Mouse (Mus musculus): ENCODE results near the gene Fam43a. TPM values are rescaled to one million over a fixed set of nuclear protein-coding genes. Genes with fewer than 3 reads are reported as not detected.

Gene Fam43a
- polyA plus RNA-seq, 1 experiment = 0.46 TPM

GRCm38 (mm10) chr16:30604061-30604806 lies 4.7 kb downstream of the Fam43a start:
- Histone ChIP-seq H3K27me3 (ENCODE audit: control insufficient read depth, insufficient read depth, insufficient read length) (peaks cover 23% of the 10 kb centered on the region), H3ac (ENCODE audit: control insufficient read depth, insufficient read length, low read depth) (no peak overlapping the region), H3K36me3 (ENCODE audit: control insufficient read depth, insufficient read depth) (no peaks in the 10 kb centered on the region), H3K79me3 (ENCODE audit: low read depth) (no peaks in the 10 kb centered on the region), H3K79me2 (ENCODE audit: control insufficient read depth, insufficient read depth) (no peaks in the 10 kb centered on the region), H3K4me3 (ENCODE audit: insufficient read depth, poor library complexity, severe bottlenecking) (no peak overlapping the region)
- TF ChIP-seq MYOG (IDR thresholded peaks at IDR 0.05; ENCODE audit: control insufficient read depth, extremely low read depth, insufficient read length) = no peak
- TF ChIP-seq USF1 (IDR thresholded peaks at IDR 0.05; ENCODE audit: low read depth) = no peak
- no peak for TF ChIP-seq FOSL1 (IDR thresholded peaks at IDR 0.05; ENCODE audit: insufficient read depth, low read length, poor library complexity, severe bottlenecking)
- no peak for TF ChIP-seq CTCF (IDR thresholded peaks at IDR 0.05; ENCODE audit: control insufficient read depth, insufficient read depth, insufficient read length)
- TF ChIP-seq MAX (IDR thresholded peaks at IDR 0.05) = no peak
- TF ChIP-seq MYOD1 (IDR thresholded peaks at IDR 0.05; ENCODE audit: control insufficient read depth, insufficient read length, low read depth) = no peak

- Histone ChIP-seq H3K4me3 (ENCODE audit: insufficient read depth, poor library complexity, severe bottlenecking) (no peak overlapping the region), H3K79me3 (ENCODE audit: low read depth) (no peaks in the 10 kb centered on the region), H3K36me3 (ENCODE audit: control insufficient read depth, insufficient read depth) (no peaks in the 10 kb centered on the region), H3K79me2 (ENCODE audit: control insufficient read depth, insufficient read depth) (no peaks in the 10 kb centered on the region), H3ac (ENCODE audit: control insufficient read depth, insufficient read length, low read depth) (no peak overlapping the region), H3K27me3 (ENCODE audit: control insufficient read depth, insufficient read depth, insufficient read length) (peaks cover 23% of the 10 kb centered on the region)
- TF ChIP-seq FOSL1 (IDR thresholded peaks at IDR 0.05; ENCODE audit: insufficient read depth, low read length, poor library complexity, severe bottlenecking) (no peak), MYOD1 (IDR thresholded peaks at IDR 0.05; ENCODE audit: control insufficient read depth, insufficient read length, low read depth) (no peak), USF1 (IDR thresholded peaks at IDR 0.05; ENCODE audit: low read depth) (no peak), MAX (IDR thresholded peaks at IDR 0.05) (no peak), CTCF (IDR thresholded peaks at IDR 0.05; ENCODE audit: control insufficient read depth, insufficient read depth, insufficient read length) (no peak), CEBPB (IDR thresholded peaks at IDR 0.05; ENCODE audit: low read depth) (no peak), MYOG (IDR thresholded peaks at IDR 0.05; ENCODE audit: control insufficient read depth, extremely low read depth, insufficient read length) (no peak)
Observed at GRCm38 (mm10) chr16:30604807-30605137, 5.2 kb downstream of the Fam43a start.

GRCm38 (mm10) chr16:30605528-30605927 lies 6.0 kb downstream of the Fam43a start:
- Histone ChIP-seq H3K79me3 (ENCODE audit: low read depth) (no peaks in the 10 kb centered on the region), H3K36me3 (ENCODE audit: control insufficient read depth, insufficient read depth) (no peaks in the 10 kb centered on the region), H3K79me2 (ENCODE audit: control insufficient read depth, insufficient read depth) (no peaks in the 10 kb centered on the region), H3K27me3 (ENCODE audit: control insufficient read depth, insufficient read depth, insufficient read length) (peaks cover 22% of the 10 kb centered on the region), H3ac (ENCODE audit: control insufficient read depth, insufficient read length, low read depth) (no peak overlapping the region), H3K4me3 (ENCODE audit: insufficient read depth, poor library complexity, severe bottlenecking) (no peak overlapping the region)
- no peak for TF ChIP-seq USF1 (IDR thresholded peaks at IDR 0.05; ENCODE audit: low read depth)
- no peak for TF ChIP-seq MYOD1 (IDR thresholded peaks at IDR 0.05; ENCODE audit: control insufficient read depth, insufficient read length, low read depth)
- TF ChIP-seq CTCF (IDR thresholded peaks at IDR 0.05; ENCODE audit: control insufficient read depth, insufficient read depth, insufficient read length) = no peak
- no peak for TF ChIP-seq MAX (IDR thresholded peaks at IDR 0.05)
- no peak for TF ChIP-seq MYOG (IDR thresholded peaks at IDR 0.05; ENCODE audit: control insufficient read depth, extremely low read depth, insufficient read length)
- TF ChIP-seq CEBPB (IDR thresholded peaks at IDR 0.05; ENCODE audit: low read depth) = no peak
- TF ChIP-seq FOSL1 (IDR thresholded peaks at IDR 0.05; ENCODE audit: insufficient read depth, low read length, poor library complexity, severe bottlenecking) = no peak

GRCm38 (mm10) chr16:30607868-30608267 lies 8.3 kb downstream of the Fam43a start:
- H3ac ChIP-seq (ENCODE audit: control insufficient read depth, insufficient read length, low read depth) = no peak overlapping the region
- H3K79me3 ChIP-seq (ENCODE audit: low read depth) = no peaks in the 10 kb centered on the region
- H3K27me3 ChIP-seq (ENCODE audit: control insufficient read depth, insufficient read depth, insufficient read length) = peaks cover 31% of the 10 kb centered on the region
- no peak overlapping the region for H3K4me3 ChIP-seq (ENCODE audit: insufficient read depth, poor library complexity, severe bottlenecking)
- no peaks in the 10 kb centered on the region for H3K36me3 ChIP-seq (ENCODE audit: control insufficient read depth, insufficient read depth)
- H3K79me2 ChIP-seq (ENCODE audit: control insufficient read depth, insufficient read depth) = no peaks in the 10 kb centered on the region
- TF ChIP-seq USF1 (IDR thresholded peaks at IDR 0.05; ENCODE audit: low read depth) (no peak), FOSL1 (IDR thresholded peaks at IDR 0.05; ENCODE audit: insufficient read depth, low read length, poor library complexity, severe bottlenecking) (no peak), CTCF (IDR thresholded peaks at IDR 0.05; ENCODE audit: control insufficient read depth, insufficient read depth, insufficient read length) (no peak), MAX (IDR thresholded peaks at IDR 0.05) (no peak), MYOG (IDR thresholded peaks at IDR 0.05; ENCODE audit: control insufficient read depth, extremely low read depth, insufficient read length) (no peak), CEBPB (IDR thresholded peaks at IDR 0.05; ENCODE audit: low read depth) (no peak), MYOD1 (IDR thresholded peaks at IDR 0.05; ENCODE audit: control insufficient read depth, insufficient read length, low read depth) (no peak)

GRCm38 (mm10) chr16:30611331-30611730 lies 11.8 kb downstream of the Fam43a start:
- Histone ChIP-seq H3K27me3 (ENCODE audit: control insufficient read depth, insufficient read depth, insufficient read length) (peaks cover 48% of the 10 kb centered on the region), H3K4me3 (ENCODE audit: insufficient read depth, poor library complexity, severe bottlenecking) (no peak overlapping the region), H3K36me3 (ENCODE audit: control insufficient read depth, insufficient read depth) (no peaks in the 10 kb centered on the region), H3K79me2 (ENCODE audit: control insufficient read depth, insufficient read depth) (no peaks in the 10 kb centered on the region), H3K79me3 (ENCODE audit: low read depth) (no peaks in the 10 kb centered on the region), H3ac (ENCODE audit: control insufficient read depth, insufficient read length, low read depth) (no peak overlapping the region)
- TF ChIP-seq USF1 (IDR thresholded peaks at IDR 0.05; ENCODE audit: low read depth) (no peak), FOSL1 (IDR thresholded peaks at IDR 0.05; ENCODE audit: insufficient read depth, low read length, poor library complexity, severe bottlenecking) (no peak), MYOD1 (IDR thresholded peaks at IDR 0.05; ENCODE audit: control insufficient read depth, insufficient read length, low read depth) (no peak), MYOG (IDR thresholded peaks at IDR 0.05; ENCODE audit: control insufficient read depth, extremely low read depth, insufficient read length) (no peak), CTCF (IDR thresholded peaks at IDR 0.05; ENCODE audit: control insufficient read depth, insufficient read depth, insufficient read length) (no peak), CEBPB (IDR thresholded peaks at IDR 0.05; ENCODE audit: low read depth) (no peak), MAX (IDR thresholded peaks at IDR 0.05) (no peak)
